Mouse (Mus musculus): ENCODE data around the gene Hectd2. TPM values are rescaled to one million over a fixed set of nuclear protein-coding genes. Genes with fewer than 3 reads are reported as not detected.

Hectd2 gene
- polyA plus RNA-seq, 1 experiment = 3.3 TPM

DNA sequence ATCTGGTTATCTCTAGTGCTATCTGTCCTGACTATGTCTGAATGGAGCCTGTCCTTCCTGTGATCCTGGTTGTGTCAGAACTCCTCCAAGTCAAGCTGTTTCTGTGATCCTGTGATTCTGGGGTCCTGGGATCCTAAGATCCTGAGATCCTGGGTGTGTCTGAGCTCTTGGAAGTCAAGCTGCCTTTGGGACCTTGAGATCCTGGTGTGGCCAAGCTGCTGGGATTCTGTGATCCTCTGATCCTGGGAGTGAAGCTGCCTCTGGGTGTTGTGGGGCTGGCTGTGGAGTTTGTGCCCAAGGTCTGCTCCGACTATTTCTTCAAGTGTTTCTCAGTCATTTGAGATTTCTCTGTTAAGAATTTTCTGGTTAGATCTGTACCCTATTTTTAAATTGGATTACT lies 98.2 kb downstream of the Hectd2 start:
- no peak for DNase-seq (ENCODE audit: low spot score)

DNA sequence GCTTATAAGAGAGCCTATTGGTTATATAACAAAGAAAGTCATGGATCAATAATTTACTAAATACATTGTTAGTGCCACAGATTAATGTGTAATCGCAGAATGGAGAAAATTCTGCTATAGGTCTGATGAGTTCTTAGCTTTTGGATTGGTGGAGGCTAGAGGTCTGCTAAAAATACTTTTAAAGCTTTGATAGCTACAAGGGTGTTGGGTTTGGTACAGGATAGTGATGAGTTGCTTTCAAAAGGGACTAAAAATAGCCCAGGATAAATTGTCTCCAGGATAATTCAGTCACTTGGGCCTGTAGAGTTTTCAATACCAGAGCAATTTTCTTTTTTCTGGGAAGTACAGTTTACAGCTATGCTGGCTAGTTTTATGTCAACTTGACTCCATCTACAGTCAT lies 108.3 kb downstream of the Hectd2 start:
- no peak for DNase-seq (ENCODE audit: low spot score)

- DNase-seq (ENCODE audit: low spot score) = no peak
Measured at GRCm38 (mm10) chr19:36663918-36664317, 109.5 kb downstream of the Hectd2 start.

- no peak for DNase-seq (ENCODE audit: low spot score)
Measured at GRCm38 (mm10) chr19:36664417-36664816, 110.0 kb downstream of the Hectd2 start.

DNA sequence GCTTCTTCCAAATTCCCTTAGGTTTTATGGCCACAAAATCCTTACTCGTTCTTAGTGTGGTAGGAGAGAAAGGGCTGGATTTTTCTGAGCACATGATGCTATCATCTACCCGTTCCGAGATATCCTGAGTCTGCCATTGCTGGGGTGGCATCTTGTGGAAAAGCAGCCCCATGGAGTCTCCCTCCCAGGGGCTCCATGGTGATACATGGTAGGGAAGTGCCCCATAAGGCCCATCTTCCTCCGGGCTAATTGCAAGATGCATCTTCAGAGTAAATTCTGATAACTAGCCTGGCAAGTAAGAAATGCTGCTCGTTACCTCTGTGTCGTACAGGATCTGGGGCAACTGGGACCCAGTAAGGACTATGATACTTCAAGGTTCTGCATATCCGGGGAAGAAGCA lies 110.8 kb downstream of the Hectd2 start:
- no peak for DNase-seq (ENCODE audit: low spot score)

GRCm38 (mm10) chr19:36665641-36666040 lies 111.2 kb downstream of the Hectd2 start:
- DNase-seq (ENCODE audit: low spot score) = no peak

DNA sequence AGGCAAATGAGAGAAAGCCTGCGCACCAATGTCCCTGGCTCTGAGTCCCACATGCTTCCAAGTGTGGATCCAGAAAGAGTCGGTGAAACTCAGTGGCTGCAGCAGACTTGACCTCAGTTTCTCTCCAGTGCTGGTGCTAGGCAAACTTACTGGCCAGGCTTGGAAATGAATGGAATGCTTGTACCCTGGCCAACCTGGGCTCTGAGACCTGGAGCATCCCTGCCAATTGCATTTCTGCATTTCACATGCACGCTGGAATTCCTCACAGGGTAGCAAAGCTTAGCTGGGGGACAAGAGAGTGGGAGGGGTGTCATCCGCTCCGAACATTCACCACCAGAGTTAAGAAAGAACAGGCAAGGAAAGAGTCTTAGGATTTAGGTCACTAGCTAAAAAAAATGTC lies 112.0 kb downstream of the Hectd2 start:
- DNase-seq (ENCODE audit: low spot score) = no peak

DNA sequence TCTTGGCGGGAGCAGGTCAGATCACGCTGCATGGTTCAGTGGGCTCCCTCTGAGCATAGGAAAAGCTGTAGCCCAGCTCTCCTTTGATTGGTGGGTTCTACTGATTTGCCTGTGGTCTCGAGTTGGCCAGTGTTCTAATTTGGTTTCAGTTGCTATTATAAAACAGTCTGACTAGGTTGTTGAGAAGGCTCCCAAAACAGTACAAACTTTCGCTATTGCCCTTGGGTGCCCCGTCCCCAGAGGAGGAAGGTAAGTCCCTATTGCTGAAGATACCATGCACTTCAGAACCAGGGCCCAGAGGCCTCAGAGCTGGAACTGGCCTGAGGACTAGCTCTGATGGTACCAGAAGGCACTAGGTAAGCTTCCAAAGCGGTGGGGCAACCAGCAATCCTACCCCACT lies 112.9 kb downstream of the Hectd2 start:
- no peak for DNase-seq (ENCODE audit: low spot score)

- no peak for DNase-seq (ENCODE audit: low spot score)
Measured at GRCm38 (mm10) chr19:36668098-36668497, 113.7 kb downstream of the Hectd2 start.

DNA sequence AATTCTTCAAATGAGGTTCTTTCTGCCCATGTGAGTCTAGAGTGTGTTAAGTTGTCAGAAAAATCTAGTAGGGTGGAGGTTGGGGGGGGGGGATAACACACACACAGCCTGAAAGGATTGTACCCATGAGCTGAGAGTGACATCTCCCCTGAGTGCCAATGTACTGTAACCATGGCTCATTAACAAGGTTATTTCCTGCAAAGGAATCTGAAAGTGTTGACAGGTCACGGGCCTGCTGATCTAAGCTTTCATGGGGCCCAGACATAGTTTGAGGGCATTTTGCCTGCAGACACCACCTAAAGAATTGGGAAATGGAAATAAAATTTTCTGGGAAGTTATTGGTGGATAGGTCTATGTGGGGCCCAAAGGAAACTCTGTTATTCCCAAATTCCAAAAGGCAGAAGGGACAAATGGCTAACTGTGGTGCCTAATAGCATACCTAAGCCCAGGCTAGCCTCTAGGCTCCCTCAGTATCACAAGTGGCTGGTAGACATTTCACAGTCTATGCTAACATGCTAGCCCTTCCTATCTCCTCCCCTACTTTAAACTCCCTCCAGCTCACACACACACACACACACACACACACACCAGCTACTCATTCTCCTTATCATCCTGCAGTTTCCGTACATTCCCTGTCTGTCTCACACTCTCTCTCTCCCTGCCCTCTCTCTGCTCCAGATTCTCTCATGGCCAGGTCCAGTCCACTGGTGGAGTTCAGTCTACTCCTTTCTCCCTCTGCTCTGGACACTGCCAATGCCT lies 114.6 kb downstream of the Hectd2 start:
- DNase-seq (ENCODE audit: low spot score) = no peak

DNA sequence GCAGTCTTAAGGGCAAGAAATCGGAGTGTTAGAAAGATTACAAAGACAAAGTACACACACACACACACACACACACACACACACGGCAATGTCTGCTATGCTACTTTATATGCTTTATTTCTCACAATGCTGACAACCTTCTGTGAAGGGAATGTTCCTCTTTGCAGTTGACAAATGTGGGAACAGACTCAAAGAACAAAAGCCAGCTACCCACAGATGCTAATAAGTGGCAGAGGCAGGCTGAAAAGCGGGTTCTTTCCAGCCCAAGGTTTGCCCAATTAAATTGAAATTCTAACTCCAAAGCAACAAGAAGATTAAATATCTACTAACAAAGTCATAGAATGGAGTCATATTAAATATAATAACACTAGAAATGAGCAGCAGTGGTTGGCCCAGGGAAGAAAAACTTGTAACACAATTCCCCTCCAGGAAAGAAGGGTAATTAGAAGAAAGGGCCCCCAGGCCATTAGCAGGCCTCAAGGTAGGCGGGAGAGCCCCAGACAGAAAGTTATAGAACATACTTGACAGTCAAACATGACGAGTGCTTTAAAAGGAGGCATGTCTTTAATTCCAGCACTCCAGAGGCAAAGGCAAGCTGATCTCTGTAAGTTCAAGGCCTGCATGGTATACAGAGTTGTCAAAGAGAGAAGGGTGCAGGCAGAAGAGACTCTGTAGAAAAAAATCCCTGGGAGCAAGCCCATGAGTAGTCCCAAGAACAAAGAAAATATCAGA lies 115.4 kb downstream of the Hectd2 start:
- no peak for DNase-seq (ENCODE audit: low spot score)

Other genes starting within 250 kb of the Hectd2 start
- gene Pcgf5, start 206.3 kb upstream of the Hectd2 start, polyA plus RNA-seq (2012; rRNA removed) = 18.9 and 24.6 TPM in 2 replicates
- gene Ppp1r3c, start 182.0 kb downstream of the Hectd2 start, polyA plus RNA-seq (2012; rRNA removed) = 10.6 and 14.3 TPM in 2 replicates